Mouse (Mus musculus): ENCODE data around the gene Acer3.

Acer3 gene

DNA sequence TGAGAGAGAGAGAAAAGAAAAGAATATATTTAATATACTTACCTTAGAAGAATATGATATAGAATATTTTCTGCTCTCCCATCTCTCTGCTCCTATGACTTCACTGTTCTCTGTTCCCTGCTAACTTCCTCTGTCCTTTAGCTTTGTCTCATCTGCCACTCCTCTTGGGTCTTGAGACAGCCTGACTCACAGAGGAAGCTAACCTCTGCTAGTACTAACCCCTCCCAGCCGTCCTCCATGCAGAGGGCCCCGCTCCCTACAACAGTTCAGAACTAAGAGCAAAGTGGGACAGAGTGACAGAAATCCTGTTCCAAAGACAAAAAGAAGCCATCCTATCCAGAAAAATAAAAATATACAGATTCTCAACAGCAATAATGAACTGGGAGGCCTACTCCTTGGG is at the start of gene Acer3:
Gene Acer3 (minus strand): TSS at position 126 of the 400 bp plus-strand sequence.
- DNase-seq (ENCODE audit: low spot score in 2 of 2) = no peak

DNA sequence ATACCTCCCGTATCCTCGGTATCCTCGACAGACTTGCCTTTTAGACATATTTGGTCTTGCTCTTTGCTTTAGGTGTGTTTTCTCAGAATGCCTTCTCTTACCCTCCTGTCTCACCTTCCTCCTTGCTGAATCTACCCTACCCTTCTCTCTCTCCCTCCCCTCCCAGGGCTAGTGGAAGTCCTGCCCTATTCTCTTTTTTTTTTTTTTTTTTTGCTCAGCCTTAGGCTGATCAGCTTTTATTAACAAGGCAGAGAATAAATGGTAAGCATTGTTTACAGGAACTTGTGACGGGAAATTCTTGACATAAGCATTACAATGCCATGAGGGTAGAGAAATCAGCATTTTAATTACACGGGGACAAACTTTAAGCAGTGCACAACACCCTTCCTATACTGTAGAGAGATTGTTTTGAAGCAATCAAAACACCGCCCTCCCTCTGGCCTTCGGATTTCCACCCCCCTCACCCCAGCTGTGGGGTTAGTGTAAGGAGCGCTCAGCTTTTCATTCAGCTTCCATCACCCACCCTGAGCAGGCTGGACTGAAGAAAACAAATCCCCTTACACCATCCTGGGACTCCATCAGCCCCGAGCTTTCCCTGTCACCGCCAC is 48.9 kb upstream of the Acer3 start:
- DNase-seq (ENCODE audit: low spot score in 2 of 2) = no peak

- no peak for DNase-seq (ENCODE audit: low spot score in 2 of 2)
These were observed 40.7 kb upstream of the Acer3 start for GRCm38 (mm10) chr7:98361662-98362061.

DNA sequence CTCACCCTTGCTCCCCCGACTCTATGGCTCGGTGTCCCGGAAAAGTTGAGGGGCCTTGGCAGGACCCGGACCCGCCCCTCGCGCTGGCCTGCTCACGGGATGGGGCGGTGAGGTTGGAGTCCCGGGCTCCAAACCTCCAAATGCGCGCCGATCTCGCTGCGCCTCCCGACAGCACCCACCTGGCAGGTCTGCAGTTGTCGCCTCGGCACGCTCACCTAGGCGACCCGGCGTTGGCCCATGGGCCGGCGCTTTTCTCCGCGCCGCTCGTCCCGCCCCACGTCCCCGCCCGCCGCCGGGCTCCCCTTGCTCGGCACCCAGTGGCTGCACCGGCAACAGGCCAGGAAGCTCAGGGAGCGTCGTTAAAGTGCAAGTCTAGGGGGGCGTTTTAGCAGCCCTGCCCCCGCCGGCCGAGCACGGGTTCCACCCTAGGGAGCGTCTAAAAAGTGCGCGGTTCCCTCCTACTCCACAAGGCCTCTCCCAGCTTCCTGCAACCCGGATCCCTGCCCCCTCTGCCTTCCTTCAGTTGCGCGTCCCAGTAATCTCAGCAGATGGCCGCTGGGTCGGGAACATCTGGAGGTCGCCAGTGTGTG is 40.1 kb upstream of the Acer3 start, which contains the start of gene Tsku:
Gene Tsku (minus strand): TSS at position 266 of the 590 bp plus-strand sequence.
- DNase-seq (ENCODE audit: low spot score in 2 of 2) = peak; percentile 48 to 78

GRCm38 (mm10) chr7:98360621-98360990 is 39.6 kb upstream of the Acer3 start:
- no peak for DNase-seq (ENCODE audit: low spot score in 2 of 2)

GRCm38 (mm10) chr7:98359951-98360620 is 39.1 kb upstream of the Acer3 start:
- no peak for DNase-seq (ENCODE audit: low spot score in 2 of 2)

GRCm38 (mm10) chr7:98358016-98358415 is 37.0 kb upstream of the Acer3 start:
- no peak for DNase-seq (ENCODE audit: low spot score in 2 of 2)

- DNase-seq (ENCODE audit: low spot score in 2 of 2) = no peak
These were observed 36.3 kb upstream of the Acer3 start for GRCm38 (mm10) chr7:98357324-98357723.

- no peak for DNase-seq (ENCODE audit: low spot score in 2 of 2)
These were observed 33.9 kb upstream of the Acer3 start for GRCm38 (mm10) chr7:98354921-98355310.

DNA sequence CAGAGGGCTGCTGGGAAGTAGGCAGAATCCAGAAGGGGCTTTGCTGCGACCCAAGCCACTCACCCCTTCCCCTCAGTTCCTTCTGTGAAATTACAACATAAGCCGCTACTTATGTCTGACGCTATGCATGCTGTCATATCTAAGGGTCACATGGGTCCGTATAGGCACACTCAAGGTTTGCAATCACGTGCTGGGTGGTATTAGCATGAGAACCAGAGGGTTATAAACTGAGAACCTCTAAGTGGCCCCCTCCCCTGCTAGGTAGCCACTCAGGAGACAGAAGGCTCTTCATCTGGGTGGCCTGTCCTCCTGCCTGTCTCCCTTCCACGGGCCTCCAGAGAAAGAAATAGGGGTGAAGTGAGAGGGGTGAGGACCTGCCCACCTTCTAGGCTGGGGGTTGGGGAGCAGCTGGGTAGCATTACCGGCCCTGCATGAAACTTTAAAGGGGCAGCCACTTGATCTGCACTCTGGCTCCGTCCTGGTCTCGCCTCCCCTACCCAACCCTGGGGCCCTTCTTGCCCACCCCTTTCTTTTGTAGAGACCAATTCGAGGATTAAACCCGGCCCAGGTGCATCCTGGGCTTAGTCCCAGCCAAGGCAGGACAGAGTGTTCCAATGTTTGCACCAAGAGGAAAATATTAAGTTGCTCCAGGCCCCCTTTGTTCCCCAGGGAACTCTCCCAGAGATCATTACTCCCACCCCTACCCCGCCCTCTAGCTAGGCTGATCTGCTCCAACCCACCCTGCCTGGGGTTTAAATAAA is 33.3 kb upstream of the Acer3 start:
- no peak for DNase-seq (ENCODE audit: low spot score in 2 of 2)

- DNase-seq (ENCODE audit: low spot score in 2 of 2) = no peak
These were observed 32.6 kb upstream of the Acer3 start for GRCm38 (mm10) chr7:98353616-98354015.

DNA sequence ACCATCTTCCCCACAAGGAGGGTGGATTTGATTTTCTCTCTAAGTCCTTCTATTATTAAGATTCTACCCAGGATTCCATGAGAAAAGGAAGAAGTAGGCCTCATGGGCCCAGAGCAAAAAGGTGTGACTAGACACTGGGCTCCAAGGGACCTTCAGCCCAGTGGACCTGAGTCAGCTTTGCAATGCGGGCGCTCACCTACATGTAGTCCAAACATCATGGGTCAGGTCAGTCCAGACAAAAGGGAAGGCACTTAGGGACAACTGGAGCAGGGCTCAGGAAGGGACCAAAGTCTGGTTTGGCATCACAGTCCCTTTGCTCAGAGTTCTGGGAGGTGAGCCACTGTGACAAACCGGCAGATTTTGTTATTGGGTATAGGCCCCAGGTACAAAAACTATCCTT is 30.5 kb upstream of the Acer3 start:
- DNase-seq (ENCODE audit: low spot score in 2 of 2) = no peak

- no peak for DNase-seq (ENCODE audit: low spot score in 2 of 2)
These were observed 28.8 kb upstream of the Acer3 start for GRCm38 (mm10) chr7:98349821-98350220.

- DNase-seq (ENCODE audit: low spot score in 2 of 2) = peak; percentile 20 to 84
These were observed 28.1 kb upstream of the Acer3 start for GRCm38 (mm10) chr7:98349096-98349495.

DNA sequence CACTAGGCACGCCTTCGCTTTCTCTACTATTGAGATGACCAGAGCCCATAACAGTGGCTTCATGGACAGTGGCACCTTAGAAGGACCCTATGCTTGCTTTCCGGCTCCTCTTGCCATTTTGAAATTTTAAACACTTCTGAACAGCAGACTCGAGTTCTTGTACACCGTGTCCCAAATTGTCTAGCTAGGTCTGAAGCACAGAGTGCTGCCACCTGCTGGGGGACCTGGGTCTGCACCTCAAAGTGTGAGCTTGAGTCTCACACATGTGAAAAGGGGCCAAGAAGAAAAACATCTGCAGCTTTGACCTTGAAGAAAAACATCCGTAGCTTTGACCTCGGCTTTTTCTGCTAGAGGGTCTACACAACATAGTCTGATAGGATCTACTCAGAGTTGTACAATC is 27.0 kb upstream of the Acer3 start:
- DNase-seq (ENCODE audit: low spot score in 2 of 2) = peak in 1 of 2 experiments; percentile 55

DNA sequence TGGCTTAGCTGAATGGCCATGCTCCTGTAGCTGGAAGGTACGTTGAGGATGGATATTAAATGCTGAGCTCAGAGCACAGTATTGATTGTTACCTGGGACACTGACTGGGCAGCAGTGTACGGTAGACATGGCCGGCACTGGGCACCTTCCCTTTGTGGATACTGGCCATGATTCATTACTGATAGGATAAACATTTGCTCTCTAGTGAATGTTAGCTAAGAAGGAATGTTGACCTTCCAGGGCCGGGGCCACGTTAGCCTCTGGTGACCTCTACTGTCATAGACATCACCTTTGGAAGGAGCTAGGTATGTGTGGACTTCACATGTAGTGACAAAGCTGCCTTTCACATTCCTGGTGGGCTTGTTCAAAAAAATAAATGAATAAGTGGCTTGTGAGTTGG is 26.5 kb upstream of the Acer3 start:
- no peak for DNase-seq (ENCODE audit: low spot score in 2 of 2)

DNA sequence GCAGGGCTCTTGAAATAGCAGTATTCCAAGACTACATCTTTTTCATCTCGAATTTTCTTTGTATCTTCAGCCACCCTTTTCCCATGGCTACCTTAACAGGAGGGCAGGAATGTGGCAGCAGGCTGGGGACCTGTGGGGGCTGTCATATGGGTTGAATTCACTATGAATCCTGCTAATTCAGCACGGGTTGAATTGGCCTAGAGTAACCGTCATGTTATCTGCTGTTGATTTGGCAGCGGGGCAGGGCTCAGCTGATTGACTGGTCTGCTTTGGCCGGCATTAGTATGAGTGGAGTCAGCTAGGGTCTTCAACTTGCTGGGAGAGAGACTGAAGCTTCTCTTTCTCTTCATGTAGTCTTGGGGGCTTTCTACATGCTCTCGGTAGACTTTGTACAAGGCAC is 24.0 kb upstream of the Acer3 start:
- no peak for DNase-seq (ENCODE audit: low spot score in 2 of 2)

DNA sequence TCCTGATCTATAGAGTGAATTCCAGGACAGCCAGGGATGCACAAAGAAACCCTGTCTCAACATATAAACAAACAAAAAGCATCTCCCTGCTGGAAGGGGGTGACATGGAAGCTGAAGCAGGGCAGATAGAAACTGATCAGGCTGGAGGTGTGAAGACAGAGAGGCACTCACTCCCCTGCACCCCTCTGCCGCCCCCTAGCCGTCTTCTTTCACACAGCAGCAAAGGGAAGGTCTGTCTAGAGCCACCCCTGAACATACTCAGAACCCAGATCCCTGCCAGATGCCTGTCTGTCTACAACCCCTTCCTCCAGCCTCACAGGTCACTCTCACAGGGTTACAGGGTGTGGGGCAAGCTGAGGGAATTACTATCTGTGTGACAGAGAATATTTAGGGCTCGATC is 23.4 kb upstream of the Acer3 start:
- DNase-seq (ENCODE audit: low spot score in 2 of 2) = no peak

DNA sequence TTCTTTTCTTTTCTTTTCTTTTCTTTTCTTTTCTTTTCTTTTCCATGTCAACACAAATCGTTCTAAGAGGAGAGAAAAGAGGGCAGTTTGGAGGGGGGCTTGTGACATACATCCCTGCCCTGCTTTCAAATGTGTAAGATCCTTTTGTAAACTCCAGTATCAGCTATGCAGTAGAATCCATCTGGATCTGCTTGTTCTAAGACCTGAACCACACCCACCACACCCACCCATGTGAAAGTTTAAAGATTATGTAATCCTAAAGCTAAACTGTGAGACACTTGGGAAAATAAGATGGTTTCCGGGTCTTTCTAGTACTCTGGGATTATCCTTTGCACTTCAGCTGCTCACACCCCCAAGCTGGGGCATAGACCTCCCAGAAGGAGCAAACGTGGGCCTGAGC is 21.2 kb upstream of the Acer3 start:
- DNase-seq (ENCODE audit: low spot score in 2 of 2) = no peak

- peak; percentile 25 to 88 for DNase-seq (ENCODE audit: low spot score in 2 of 2)
These were observed 20.5 kb upstream of the Acer3 start for GRCm38 (mm10) chr7:98341475-98341874.

DNA sequence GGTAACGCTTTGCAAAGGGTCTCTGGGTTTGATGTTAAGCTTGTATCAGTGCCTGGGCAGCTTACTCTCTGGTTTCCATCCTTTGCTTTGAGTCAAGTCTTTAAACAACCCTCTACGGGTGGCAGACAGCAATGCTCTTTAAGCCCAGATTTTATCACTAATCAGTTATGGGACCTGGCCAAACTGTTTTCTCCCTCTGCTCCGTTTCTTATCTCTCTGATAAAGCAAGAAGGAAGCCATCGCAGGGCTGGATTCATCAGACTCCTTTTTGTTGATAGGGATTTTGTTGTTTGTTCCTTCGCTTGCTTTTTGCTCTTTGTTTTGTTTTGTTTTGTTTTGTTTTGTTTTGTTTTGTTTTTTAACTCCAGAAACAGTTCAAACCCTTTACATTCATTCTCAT is 19.3 kb upstream of the Acer3 start:
- no peak for DNase-seq (ENCODE audit: low spot score in 2 of 2)

DNA sequence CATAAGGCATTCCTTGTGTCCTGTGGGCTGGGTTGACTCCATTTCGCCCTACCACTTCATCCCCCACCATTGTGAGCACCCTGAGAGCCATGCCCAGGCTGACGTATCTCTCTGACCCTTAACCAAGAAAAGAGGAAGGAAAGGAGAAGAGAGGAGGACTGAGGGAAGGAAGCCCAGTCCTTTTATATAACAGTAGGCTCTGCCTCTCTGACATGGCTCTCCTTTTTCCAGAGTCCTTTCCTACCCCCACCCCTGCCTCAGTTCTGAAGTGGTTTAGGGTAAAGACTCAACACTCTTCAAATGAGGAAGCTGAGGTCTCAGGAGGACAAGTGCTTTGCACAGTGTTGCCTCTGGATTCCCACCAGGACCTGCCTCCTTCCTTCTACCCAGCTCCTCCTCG is 13.0 kb upstream of the Acer3 start:
- DNase-seq (ENCODE audit: low spot score in 2 of 2) = no peak

GRCm38 (mm10) chr7:98333507-98333906 is 12.5 kb upstream of the Acer3 start:
- no peak for DNase-seq (ENCODE audit: low spot score in 2 of 2)

Data from left cerebral cortex, adult 9 months (tissue).